21 mouse cellular contexts compared by ENCODE assay signal in the genomic region with DNA sequence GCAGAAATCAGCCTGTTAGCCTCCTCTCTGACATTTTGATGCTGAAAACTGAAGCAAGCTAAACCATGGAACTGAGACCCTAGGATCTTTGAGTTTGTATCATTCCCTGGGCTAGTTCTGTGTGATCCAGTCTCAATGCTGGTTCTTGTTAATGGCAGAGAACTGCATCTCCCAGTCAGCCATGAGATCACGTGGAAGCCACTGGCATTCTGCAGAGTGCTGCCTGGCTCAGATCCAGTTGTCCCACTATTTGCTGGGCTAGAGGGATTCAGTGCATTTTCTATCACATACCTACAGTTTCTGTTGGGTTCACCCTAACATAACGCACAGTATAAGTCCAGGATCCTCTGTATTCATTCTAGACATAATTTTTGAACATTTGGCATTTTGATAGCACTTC.
"Had no signal": no experiment of that assay in that cellular context is flagged by ENCODE, and none has a peak within 500 bp of the region (broad histone marks: within the 10 kb centered on the region; RNA-seq: fewer than 3 reads in every experiment).

No protein-coding gene starts in this region.

- H3K4me3 ChIP-seq: left cerebral cortex, adult 2 months; limb, embryonic 10.5 days; limb, embryonic 13.5 days; liver, embryonic 12.5 days; liver, embryonic 15.5 days; midbrain, embryonic 12.5 days; midbrain, embryonic 15.5 days; neural tube, embryonic 12.5 days; neural tube, embryonic 15.5 days had no signal

- H3K27ac ChIP-seq: left cerebral cortex, adult 2 months; limb, embryonic 10.5 days; limb, embryonic 13.5 days; liver, embryonic 12.5 days; liver, embryonic 15.5 days; macrophage; midbrain, embryonic 12.5 days; midbrain, embryonic 15.5 days; neural tube, embryonic 12.5 days; neural tube, embryonic 15.5 days; stomach, postnatal 0 days had no signal

- H3K4me1 ChIP-seq: limb, embryonic 10.5 days; limb, embryonic 13.5 days; liver, embryonic 12.5 days; liver, embryonic 15.5 days; midbrain, embryonic 12.5 days; midbrain, embryonic 15.5 days; neural tube, embryonic 12.5 days; neural tube, embryonic 15.5 days had no signal

- DNase-seq: kidney, adult 8-10 months; layer of hippocampus, postnatal 36 days; liver; lung, adult 18-20 months; right cerebral cortex, adult 18-20 months; right cerebral cortex, postnatal 14 days; right cerebral cortex, postnatal 4 days; thymus, adult 2 months; thymus, postnatal 14 days; thymus, postnatal 4 days had no signal
